Mouse (Mus musculus) CH12.LX (cell line): ENCODE results near the gene Pigf. TPM values are rescaled to one million over a fixed set of nuclear protein-coding genes. Genes with fewer than 3 reads are reported as not detected.
A peak's percentile ranks its signal among the peaks of the same experiment; 100 is the strongest.

Source experiments
- DNase-seq: peaks from one replicate; pipeline ENCODE4 v3.0.0-alpha.2; 2013; ENCODE audit errors: extremely low read depth
- H3K27ac ChIP-seq: 2 replicates; pipeline ENCODE4 v1.5.1; 2012; ENCODE audit warnings: low read depth, mild to moderate bottlenecking, control low read depth, moderate library complexity; ENCODE audit not compliant: insufficient read depth
- H3K27me3 ChIP-seq: replicated peaks from 2 replicates; pipeline ENCODE3; 2012; ENCODE audit warnings: inconsistent platforms
- H3K36me3 ChIP-seq, 2 experiments: replicated peaks in 1 of 2; 2 replicates each; pipeline versions ENCODE3 to v1.6.1; 2012; ENCODE audit warnings: inconsistent platforms in 1 of 2, low read length in 1 of 2, mild to moderate bottlenecking in 1 of 2, mixed read lengths in 1 of 2, moderate library complexity in 1 of 2; ENCODE audit not compliant: control insufficient read depth in 1 of 2, insufficient read depth in 1 of 2
- H3K4me1 ChIP-seq, 2 experiments: 2 replicates each; pipeline ENCODE4 v1.6.1; 2012; ENCODE audit warnings: inconsistent platforms in 1 of 2, moderate library complexity in 1 of 2; ENCODE audit not compliant: insufficient read depth in 2 of 2, control insufficient read depth in 1 of 2
- H3K4me2 ChIP-seq: 2 replicates; pipeline ENCODE4 v1.6.1; 2012; ENCODE audit warnings: low read depth, mild to moderate bottlenecking, control low read depth; ENCODE audit not compliant: poor library complexity, insufficient read depth, severe bottlenecking
- H3K4me3 ChIP-seq, 3 experiments: fragments of 150-350 bp in 1 of 3; sonication (generic) in 1 of 3; replicated peaks in 1 of 3; 2 replicates each; pipeline versions ENCODE3 to v1.5.1; 2011 to 2012; ENCODE audit warnings: low read depth in 2 of 3, low read length in 2 of 3, mild to moderate bottlenecking in 2 of 3, moderate library complexity in 2 of 3, control low read depth in 1 of 3, improper control_type of control experiment in 1 of 3, inconsistent platforms in 1 of 3, mixed read lengths in 1 of 3; ENCODE audit not compliant: poor library complexity in 1 of 3
- H3K79me2 ChIP-seq: replicated peaks from 2 replicates; pipeline ENCODE4 v1.6.1; 2012; ENCODE audit warnings: mild to moderate bottlenecking, moderate library complexity; ENCODE audit not compliant: control insufficient read depth, poor library complexity, insufficient read depth, severe bottlenecking; ENCODE audit errors: extremely low read depth
- H3K9ac ChIP-seq: 2 replicates; pipeline ENCODE4 v1.6.1; 2012; ENCODE audit warnings: low read depth, mild to moderate bottlenecking, control low read depth, moderate library complexity; ENCODE audit not compliant: insufficient read depth
- H3K9me3 ChIP-seq: replicated peaks from 2 replicates; pipeline ENCODE3; 2012; ENCODE audit warnings: low read length, inconsistent platforms, mixed read lengths
- BHLHE40 ChIP-seq: IDR thresholded peaks from 2 replicates; pipeline ENCODE4 v1.6.1; 2011; ENCODE audit warnings: mild to moderate bottlenecking, low read depth, low read length, improper control_type of control experiment
- CTCF ChIP-seq, 2 experiments: IDR thresholded peaks in 1 of 2; conservative IDR thresholded peaks in 1 of 2; 2 replicates each; pipeline ENCODE4 v1.5.1; 2011 to 2012; ENCODE audit warnings: low read depth in 2 of 2, low read length in 2 of 2, improper control_type of control experiment in 1 of 2, inconsistent platforms in 1 of 2, mild to moderate bottlenecking in 1 of 2, moderate library complexity in 1 of 2
- ELF1 ChIP-seq: IDR thresholded peaks from 2 replicates; pipeline ENCODE4 v1.6.1; 2014; ENCODE audit warnings: low read depth, mild to moderate bottlenecking, inconsistent platforms, low read length, improper control_type of control experiment
- EP300 ChIP-seq: IDR thresholded peaks from 2 replicates; pipeline ENCODE4 v1.6.1; 2011; ENCODE audit warnings: low read length, improper control_type of control experiment
- ETS1 ChIP-seq: conservative IDR thresholded peaks from 2 replicates; pipeline ENCODE4 v1.6.1; 2012; ENCODE audit warnings: low read depth, mild to moderate bottlenecking, inconsistent platforms, low read length, improper control_type of control experiment, moderate library complexity
- HCFC1 ChIP-seq: IDR thresholded peaks from 2 replicates; pipeline ENCODE4 v1.6.1; 2012; ENCODE audit warnings: low read depth, mild to moderate bottlenecking, inconsistent platforms, low read length, improper control_type of control experiment
- IRF4 ChIP-seq: IDR thresholded peaks from 2 replicates; pipeline ENCODE4 v1.6.1; 2014; ENCODE audit warnings: low read depth, mild to moderate bottlenecking, inconsistent platforms, low read length, improper control_type of control experiment
- JUN ChIP-seq: IDR thresholded peaks from 2 replicates; pipeline ENCODE4 v1.6.1; 2011; ENCODE audit warnings: low read depth, mild to moderate bottlenecking, low read length, improper control_type of control experiment, moderate library complexity; ENCODE audit not compliant: insufficient read depth
- KAT2A ChIP-seq: IDR thresholded peaks from 2 replicates; pipeline ENCODE4 v1.6.1; 2012; ENCODE audit warnings: low read length, improper control_type of control experiment, inconsistent platforms; ENCODE audit not compliant: insufficient replicate concordance
- MAFK ChIP-seq: IDR thresholded peaks from 2 replicates; pipeline ENCODE4 v1.6.1; 2011; ENCODE audit warnings: low read length, improper control_type of control experiment; ENCODE audit not compliant: insufficient replicate concordance
- MAZ ChIP-seq: IDR thresholded peaks from 2 replicates; pipeline ENCODE4 v1.6.1; 2012; ENCODE audit warnings: low read depth, mild to moderate bottlenecking, inconsistent platforms, low read length, improper control_type of control experiment, moderate library complexity
- MXI1 ChIP-seq: IDR thresholded peaks from 2 replicates; pipeline ENCODE4 v1.6.1; 2011; ENCODE audit warnings: mild to moderate bottlenecking, low read depth, low read length, improper control_type of control experiment
- MYC ChIP-seq: IDR thresholded peaks from 2 replicates; pipeline ENCODE4 v1.6.1; 2011; ENCODE audit warnings: low read depth, mild to moderate bottlenecking, improper control_type of control experiment, low read length
- NELFE ChIP-seq: IDR thresholded peaks from 2 replicates; pipeline ENCODE4 v1.6.1; 2011; ENCODE audit warnings: low read depth, low read length, improper control_type of control experiment
- POLR2A ChIP-seq: IDR thresholded peaks from 2 replicates; pipeline ENCODE4 v1.6.1; 2011; ENCODE audit warnings: low read depth, mild to moderate bottlenecking, improper control_type of control experiment, low read length
- RAD21 ChIP-seq: IDR thresholded peaks from 2 replicates; pipeline ENCODE4 v1.6.1; 2011; ENCODE audit warnings: low read depth, mild to moderate bottlenecking, low read length, improper control_type of control experiment, moderate library complexity
- RCOR1 ChIP-seq: conservative IDR thresholded peaks from 2 replicates; pipeline ENCODE4 v1.6.1; 2012; ENCODE audit warnings: low read depth, mild to moderate bottlenecking, inconsistent platforms, low read length, improper control_type of control experiment
- SMC3 ChIP-seq: IDR thresholded peaks from 2 replicates; pipeline ENCODE4 v1.6.1; 2011; ENCODE audit warnings: low read depth, low read length, improper control_type of control experiment
- TCF12 ChIP-seq: IDR thresholded peaks from 2 replicates; pipeline ENCODE4 v1.6.1; 2014; ENCODE audit warnings: low read depth, mild to moderate bottlenecking, inconsistent platforms, low read length, improper control_type of control experiment
- UBTF ChIP-seq: IDR thresholded peaks from 2 replicates; pipeline ENCODE4 v1.6.1; 2012; ENCODE audit warnings: low read depth, mild to moderate bottlenecking, inconsistent platforms, low read length, improper control_type of control experiment, moderate library complexity
- USF1 ChIP-seq: IDR thresholded peaks from 2 replicates; pipeline ENCODE4 v1.6.1; 2014; ENCODE audit warnings: low read depth, mild to moderate bottlenecking, inconsistent platforms, low read length, improper control_type of control experiment
- ZC3H11A ChIP-seq: IDR thresholded peaks from 2 replicates; pipeline ENCODE4 v1.6.1; 2012; ENCODE audit warnings: low read depth, mild to moderate bottlenecking, inconsistent platforms, low read length, improper control_type of control experiment
- ZKSCAN1 ChIP-seq: IDR thresholded peaks from 2 replicates; pipeline ENCODE4 v1.6.1; 2012; ENCODE audit warnings: low read depth, inconsistent platforms, low read length, improper control_type of control experiment, borderline replicate concordance
- ZNF384 ChIP-seq: IDR thresholded peaks from 2 replicates; pipeline ENCODE4 v1.6.1; 2012; ENCODE audit warnings: low read depth, low read length, improper control_type of control experiment, inconsistent platforms
- dilution Hi-C: fragments of 300-500 bp; cut with MboI; formaldehyde crosslinking; loops from 2 replicates; pipeline ENCODE4 v1.14.3; 2020; ENCODE audit warnings: low sequenced_read_pairs; ENCODE audit not compliant: extremely low pct_unique_long_range_greater_than_20kb, extremely low pct_ligation_motif_present
- in situ Hi-C: fragments of 300-500 bp; cut with MboI; formaldehyde crosslinking; loops from 3 replicates; pipeline ENCODE4 v1.14.3; 2019; ENCODE audit warnings: low sequenced_read_pairs, low pct_ligation_motif_present, low pct_unique_long_range_greater_than_20kb, mixed read lengths
- polyA plus RNA-seq: library from polyadenylated mRNA; unstranded; fragments of >175 nt; gene quantifications from 2 replicates; pipeline ENCODE4 v1.2.1, GENCODE M21; 2012; ENCODE audit warnings: low read depth; ENCODE audit not compliant: insufficient read length
- total RNA-seq, 2 experiments: library from RNA; depleted of rRNA; stranded (reverse); fragments of 300-350 nt in 1 of 2; fragments of >200 nt in 1 of 2; gene quantifications; 2 replicates each; pipeline ENCODE4 v1.2.3; 2012 to 2014

The Pigf gene
- total and polyA plus RNA-seq, 3 experiments = 33.6 to 70.8 (median 37.6) TPM

GRCm38 (mm10) chr17:87038496-87038895, 13.3 kb upstream of the Pigf start:
- no peaks in the 10 kb centered on the region for H3K27me3 ChIP-seq
- no peaks in the 10 kb centered on the region for H3K4me1 ChIP-seq
- H3K4me3 ChIP-seq = no peak overlapping the region
- no peak for DNase-seq
- no peaks in the 10 kb centered on the region for H3K9me3 ChIP-seq
- no peak overlapping the region for H3K4me2 ChIP-seq
- TF ChIP-seq RCOR1 (no peak), KAT2A (no peak), SMC3 (no peak), TCF12 (no peak), ZKSCAN1 (no peak), NELFE (no peak), USF1 (no peak), CTCF (conservative IDR thresholded peaks at IDR 0.05 in 1 of 2, IDR thresholded peaks at IDR 0.05 in 1 of 2; ENCODE audit: low read depth in 2 of 2, low read length in 2 of 2) (no peak), MXI1 (no peak), POLR2A (no peak), HCFC1 (no peak), BHLHE40 (no peak), MYC (no peak), ELF1 (no peak), ZNF384 (no peak)
- TF ChIP-seq, all 38 proteins: peak for 0
- H3K36me3 ChIP-seq = peaks cover 16 to 34% of the 10 kb centered on the region in 2 experiments
- dilution Hi-C loops (no loop called here), in situ Hi-C loops (loop anchor here (10.0 to 25.0 kb wide), 2 partner anchors 536 to 551 kb away; no protein-coding TSS in a partner anchor)
- H3K79me2 ChIP-seq = no peaks in the 10 kb centered on the region
- no peak overlapping the region for H3K9ac ChIP-seq
- no peak overlapping the region for H3K27ac ChIP-seq

DNA sequence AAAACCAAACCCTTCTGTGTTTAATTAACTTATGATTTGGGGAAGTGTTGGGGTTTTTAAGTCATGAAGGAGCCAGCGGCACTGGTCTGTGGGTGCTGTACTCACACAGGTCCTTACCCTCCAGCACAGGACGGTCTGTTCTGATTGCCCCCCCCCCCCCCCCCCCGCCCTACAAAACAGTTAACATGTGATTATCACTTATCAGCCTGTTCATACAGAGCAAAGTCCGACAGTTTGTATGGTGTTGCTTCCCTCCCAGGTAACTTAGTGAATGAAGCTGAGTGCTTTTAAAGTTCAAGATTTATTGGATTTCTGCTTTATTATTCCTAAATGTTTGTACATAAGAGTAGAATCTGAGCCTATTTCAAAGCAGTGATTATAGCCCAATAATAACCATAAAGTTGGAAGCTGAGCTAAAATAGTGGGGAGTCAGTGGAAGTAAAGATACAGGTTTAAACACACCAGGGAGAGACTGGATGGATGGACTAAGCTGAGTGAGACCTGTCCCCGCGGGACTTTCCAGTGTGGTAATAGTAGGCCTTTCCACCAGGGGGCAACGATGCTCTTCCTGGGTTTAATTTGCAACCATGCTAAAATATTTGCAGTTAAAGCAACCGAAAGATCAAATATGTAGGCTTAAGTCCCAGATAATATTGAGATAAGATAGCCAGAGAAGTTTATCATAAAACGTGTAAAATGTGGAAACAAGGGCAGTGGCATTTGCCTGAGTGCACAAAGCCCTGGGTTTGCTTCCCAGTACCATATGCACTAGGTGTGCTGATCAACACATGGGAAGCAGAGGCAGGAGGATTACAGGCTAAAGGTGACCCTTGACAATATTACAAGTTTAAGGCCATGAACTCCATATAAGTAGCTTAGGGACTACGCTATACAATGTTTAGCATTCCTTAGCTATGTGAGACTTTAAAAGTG, 11.2 kb upstream of the Pigf start:
- H3K27me3 ChIP-seq = no peaks in the 10 kb centered on the region
- H3K4me2 ChIP-seq = no peak overlapping the region
- peak; percentile 62 for DNase-seq
- in situ Hi-C loops = loop anchor here (10.0 to 25.0 kb wide), 2 partner anchors 538 to 549 kb away; no protein-coding TSS in a partner anchor
- no peak overlapping the region for H3K27ac ChIP-seq
- TF ChIP-seq CTCF (conservative IDR thresholded peaks at IDR 0.05 in 1 of 2, IDR thresholded peaks at IDR 0.05 in 1 of 2; ENCODE audit: low read depth in 2 of 2, low read length in 2 of 2) (peak; percentile 65 to 77), MYC (no peak), SMC3 (peak; percentile 81), TCF12 (no peak), HCFC1 (no peak), JUN (no peak), ZC3H11A (peak; percentile 9; the same call in 1 of the 2 replicates), EP300 (no peak), IRF4 (peak; percentile 20; the same call in 1 of the 2 replicates), ETS1 (no peak), BHLHE40 (no peak), RCOR1 (no peak), RAD21 (peak; percentile 67), ZNF384 (no peak), MAFK (peak; percentile 21; the same call in 1 of the 2 replicates), UBTF (no peak), MAZ (no peak)
- no peak overlapping the region for H3K9ac ChIP-seq
- no peaks in the 10 kb centered on the region for H3K4me1 ChIP-seq
- H3K9me3 ChIP-seq = no peaks in the 10 kb centered on the region
- H3K36me3 ChIP-seq = peaks cover 16 to 48% of the 10 kb centered on the region in 2 experiments
- no peak overlapping the region for H3K4me3 ChIP-seq
- dilution Hi-C loops = no loop called here
- no peaks in the 10 kb centered on the region for H3K79me2 ChIP-seq
